In genomic region chr10:34208031-34208430, GRCm38 (mm10) we compare ENCODE assay signal across 9 mouse cellular contexts. TPM values are rescaled to one million over a fixed set of nuclear protein-coding genes. Genes with fewer than 3 reads are reported as not detected.
A peak's percentile ranks its signal among the peaks of the same experiment; 100 is the strongest.
DNase-seq lines count a peak whose midpoint lies in the region; ATAC-seq and TF ChIP-seq lines count a peak whose summit lies in the region.
"Had no signal": no experiment of that assay in that cellular context is flagged by ENCODE, and none has a peak within 500 bp of the region (broad histone marks: within the 10 kb centered on the region; RNA-seq: fewer than 3 reads in every experiment).

No protein-coding gene starts in this region.

- H3K9me3 ChIP-seq in forebrain, postnatal 0 days (ENCODE audit: low read length): no peaks in the 10 kb centered on the region
- H3K9me3 ChIP-seq in liver, embryonic 16.5 days (replicated peaks; ENCODE audit: control insufficient read depth, low read length): no peaks in the 10 kb centered on the region
- H3K9me3 ChIP-seq: megakaryocyte, embryonic 14.5 days had no signal

- no peak for TF ChIP-seq CTCF in forebrain, postnatal 0 days (IDR thresholded peaks at IDR 0.05; ENCODE audit: low read depth)

- H3K27me3 ChIP-seq in forebrain, postnatal 0 days (ENCODE audit: insufficient read depth, low read length): no peaks in the 10 kb centered on the region
- H3K27me3 ChIP-seq in liver, embryonic 16.5 days (ENCODE audit: control insufficient read depth, insufficient read depth, low read depth, low read length): peaks cover 28% of the 10 kb centered on the region

- peak; percentile 9 for DNase-seq in adrenal gland, postnatal 10 days
- DNase-seq in adrenal gland, adult 8-10 months: no peak
- peak; percentile 43 for DNase-seq in 3T3-L1 (ENCODE audit: low read depth, low spot score)
- DNase-seq in forebrain, postnatal 0 days: no peak
- no peak for DNase-seq in cerebellum, adult 8-10 months
- no peak for DNase-seq in thymus, postnatal 25 days

- H3K4me2 ChIP-seq in forebrain, postnatal 0 days (ENCODE audit: low read depth): peak overlapping the region; percentile 76
- peak overlapping the region; percentile 62; the same call in 1 of the 2 replicates for H3K4me2 ChIP-seq in liver, embryonic 16.5 days (ENCODE audit: low read depth, low read length)

- H3K27ac ChIP-seq in forebrain, postnatal 0 days (ENCODE audit: low read depth, low read length): no peak overlapping the region
- H3K27ac ChIP-seq in liver, embryonic 16.5 days (ENCODE audit: low read length): no peak overlapping the region

- H3K9ac ChIP-seq in forebrain, postnatal 0 days: no peak overlapping the region; the same call in 1 of the 2 replicates
- no peak overlapping the region for H3K9ac ChIP-seq in liver, embryonic 16.5 days (ENCODE audit: low read depth, low read length)

- no peaks in the 10 kb centered on the region for H3K36me3 ChIP-seq in forebrain, postnatal 0 days (ENCODE audit: insufficient read depth)
- H3K36me3 ChIP-seq in liver, embryonic 16.5 days (ENCODE audit: control insufficient read depth, insufficient read depth): no peaks in the 10 kb centered on the region

- WGBS in forebrain, postnatal 0 days: 4% methylated on average over 13 of the region's 13 CpGs
- WGBS in liver, embryonic 16.5 days (ENCODE audit: insufficient replicate concordance): 21% methylated on average over 13 of the region's 13 CpGs

- peak overlapping the region; percentile 66 for H3K4me3 ChIP-seq in forebrain, postnatal 0 days (ENCODE audit: low read depth, low read length)
- H3K4me3 ChIP-seq in liver, embryonic 16.5 days (ENCODE audit: low read depth, low read length): no peak overlapping the region

- H3K4me1 ChIP-seq in forebrain, postnatal 0 days (ENCODE audit: insufficient read depth): no peaks in the 10 kb centered on the region
- H3K4me1 ChIP-seq in liver, embryonic 16.5 days (ENCODE audit: control insufficient read depth, low read depth, low read length): no peaks in the 10 kb centered on the region

- ATAC-seq in forebrain, postnatal 0 days: no peak
- no peak for ATAC-seq in liver, embryonic 16.5 days (ENCODE audit: low read depth)
- no peak for ATAC-seq in inflammation-experienced regulatory T-cells, adult 6 months

RNA-seq across cellular contexts. Expression of gene Dse, which starts 0.5 kb away (rescaled TPM):
- 10 to 100 TPM; 13.1 to 13.9 TPM for total RNA-seq in adrenal gland, postnatal 10 days (2021)
- total RNA-seq in adrenal gland, adult 8-10 months (2022): 10 to 100 TPM; 11.0 to 15.5 (median 11.8) TPM
- 14.1 and 19.5 TPM in 2 replicates for total RNA-seq in forebrain, postnatal 0 days (2014; rRNA removed)
- 4.8 and 5.6 TPM in 2 replicates for polyA plus RNA-seq in forebrain, postnatal 0 days (2015; fragmentation: Nextera tagmentation; extraction: Ambion mirVana)
- polyA plus RNA-seq in liver, embryonic 16.5 days (2015; fragmentation: Nextera tagmentation; extraction: Ambion mirVana): 6.5 and 6.9 TPM in 2 replicates
- 1 to 10 TPM; 1.0 to 3.3 (median 2.4) TPM for polyA plus RNA-seq in inflammation-experienced regulatory T-cells, adult 6 months (2017; shearing (Covaris generic))

Comparison
In these comparisons a context has a peak if more than half of its experiments do, and no peak if none do; other contexts are left out.
1. DNase-seq: peak in adrenal gland, postnatal 10 days (single experiment) and 3T3-L1 (single experiment); none in adrenal gland, adult 8-10 months (single experiment), forebrain, postnatal 0 days (single experiment), cerebellum, adult 8-10 months (single experiment) and thymus, postnatal 25 days (single experiment).